ENCODE assay signal across 33 mouse cellular contexts in the genomic region with DNA sequence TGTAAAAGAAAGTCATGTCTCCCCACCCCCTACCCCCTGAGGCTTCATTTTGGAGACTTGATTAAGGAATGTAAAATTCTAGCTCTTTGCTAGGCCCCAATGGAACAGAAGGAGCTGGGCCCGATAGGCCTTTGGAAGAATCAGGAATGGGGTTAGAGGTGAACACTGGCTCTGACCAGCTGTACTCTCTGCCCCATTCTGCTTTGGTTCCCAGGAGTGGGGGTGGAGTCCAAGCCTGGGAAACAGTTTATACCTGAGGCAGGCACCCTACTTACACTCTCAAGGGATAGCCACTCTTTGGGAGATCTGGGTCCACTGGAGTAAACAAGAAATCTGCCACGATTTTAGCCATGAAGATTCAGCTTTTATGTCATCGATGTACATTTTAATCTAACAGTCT. TPM values are rescaled to one million over a fixed set of nuclear protein-coding genes. Genes with fewer than 3 reads are reported as not detected.
A peak's percentile ranks its signal among the peaks of the same experiment; 100 is the strongest.
DNase-seq lines count a peak whose midpoint lies in the region; ATAC-seq and TF ChIP-seq lines count a peak whose summit lies in the region.
"Had no signal": no experiment of that assay in that cellular context is flagged by ENCODE, and none has a peak within 500 bp of the region (broad histone marks: within the 10 kb centered on the region; RNA-seq: fewer than 3 reads in every experiment).

TSS of gene Gm15557 (plus strand) at position 48 of the 400 bp plus-strand sequence.

- H3K9ac ChIP-seq in heart, adult 2 months (ENCODE audit: low read depth, low read length) = no peak within 1 kb of the TSS
- H3K9ac ChIP-seq in limb, embryonic 12.5 days (replicated peaks) = no peak within 1 kb of the TSS
- peak within 1 kb of the TSS; percentile 7; the same call in 1 of the 2 replicates for H3K9ac ChIP-seq in limb, embryonic 15.5 days
- H3K9ac ChIP-seq in intestine, embryonic 16.5 days (ENCODE audit: low read depth, low read length) = no peak within 1 kb of the TSS
- H3K9ac ChIP-seq: embryonic facial prominence, embryonic 13.5 days; forebrain, embryonic 12.5 days; forebrain, embryonic 15.5 days; heart, embryonic 12.5 days; heart, embryonic 15.5 days; hindbrain, embryonic 13.5 days; intestine, embryonic 15.5 days had no signal

- no peak for TF ChIP-seq CTCF in heart, adult 2 months (IDR thresholded peaks at IDR 0.05)

- no peaks in the 10 kb centered on the region for H3K36me3 ChIP-seq in heart, adult 2 months (ENCODE audit: control insufficient read depth, insufficient read depth, low read length)
- peaks cover 52% of the 10 kb centered on the region for H3K36me3 ChIP-seq in limb, embryonic 12.5 days
- H3K36me3 ChIP-seq in limb, embryonic 15.5 days = no peaks in the 10 kb centered on the region
- H3K36me3 ChIP-seq in intestine, embryonic 16.5 days (ENCODE audit: control insufficient read depth, insufficient read depth, low read length) = no peaks in the 10 kb centered on the region
- H3K36me3 ChIP-seq: embryonic facial prominence, embryonic 13.5 days; forebrain, embryonic 12.5 days; forebrain, embryonic 15.5 days; heart, embryonic 12.5 days; heart, embryonic 15.5 days; hindbrain, embryonic 10.5 days; hindbrain, embryonic 13.5 days; intestine, embryonic 15.5 days had no signal

- H3K4me3 ChIP-seq in heart, adult 2 months = no peak within 1 kb of the TSS
- H3K4me3 ChIP-seq in brown adipose tissue, adult 24 weeks (ENCODE audit: insufficient read depth, low read depth, low read length) = no peak within 1 kb of the TSS
- 0 out of 2 replicates have a peak within 1 kb of the TSS, but pooled peaks have one; percentile 46 for H3K4me3 ChIP-seq in limb, embryonic 12.5 days (replicated peaks)
- peak within 1 kb of the TSS; percentile 36; the same call in 1 of the 2 replicates for H3K4me3 ChIP-seq in limb, embryonic 15.5 days
- no peak within 1 kb of the TSS for H3K4me3 ChIP-seq in intestine, embryonic 16.5 days (ENCODE audit: low read length)
- H3K4me3 ChIP-seq: embryonic facial prominence, embryonic 13.5 days; erythroblast, embryonic 14.5 days; forebrain, embryonic 12.5 days; forebrain, embryonic 15.5 days; heart, embryonic 12.5 days; heart, embryonic 15.5 days; hindbrain, embryonic 10.5 days; hindbrain, embryonic 13.5 days; intestine, embryonic 15.5 days had no signal

- DNase-seq in heart, adult 11 months = peak; percentile 46
- DNase-seq in heart, adult 2 months = no peak
- no peak for DNase-seq in kidney, postnatal 4 days
- no peak for DNase-seq in gastrocnemius, adult 18-20 months (ENCODE audit: low spot score)
- DNase-seq: adrenal gland, adult 2 months; adrenal gland, postnatal 36 days; B cell, adult 2 months; cerebellum, adult 11 months; cerebellum, adult 2 months; cerebellum, adult 9-11 months; cerebellum, postnatal 25 days; gastrocnemius, postnatal 10 days; gastrocnemius, postnatal 36 days; heart, postnatal 10 days; heart, postnatal 36 days had no signal

- ATAC-seq in limb, embryonic 12.5 days (ENCODE audit: insufficient number of reproducible peaks, insufficient read depth, low FRiP score, low TSS enrichment, low read depth) = no peak
- no peak for ATAC-seq in limb, embryonic 15.5 days (ENCODE audit: insufficient number of reproducible peaks, low FRiP score, low TSS enrichment, low read depth)
- no peak for ATAC-seq in intestine, embryonic 16.5 days
- ATAC-seq: forebrain, embryonic 15.5 days; hindbrain, embryonic 16.5 days; intestine, embryonic 15.5 days had no signal

- H3K79me2 ChIP-seq in heart, adult 2 months (replicated peaks; ENCODE audit: control insufficient read depth, insufficient read depth, low read length) = no peaks in the 10 kb centered on the region

- H3K27ac ChIP-seq in heart, adult 2 months = no peak within 1 kb of the TSS
- peak within 1 kb of the TSS; percentile 70 for H3K27ac ChIP-seq in brown adipose tissue, adult 24 weeks (replicated peaks; ENCODE audit: low read depth, low read length)
- peak within 1 kb of the TSS; percentile 70; the same call in 1 of the 2 replicates for H3K27ac ChIP-seq in limb, embryonic 12.5 days
- 0 out of 2 replicates have a peak within 1 kb of the TSS, but pooled peaks have one; percentile 11 for H3K27ac ChIP-seq in limb, embryonic 15.5 days
- H3K27ac ChIP-seq in intestine, embryonic 16.5 days (ENCODE audit: low read length) = no peak within 1 kb of the TSS
- H3K27ac ChIP-seq: embryonic facial prominence, embryonic 13.5 days; forebrain, embryonic 12.5 days; forebrain, embryonic 15.5 days; heart, embryonic 15.5 days; hindbrain, embryonic 10.5 days; hindbrain, embryonic 13.5 days; intestine, embryonic 15.5 days had no signal

- WGBS in heart, adult 2 months = 91% methylated on average over 3 of the region's 3 CpGs
- WGBS in limb, embryonic 12.5 days = 85% methylated on average over 3 of the region's 3 CpGs
- 92% methylated on average over 3 of the region's 3 CpGs for WGBS in limb, embryonic 15.5 days
- 85% methylated on average over 3 of the region's 3 CpGs for WGBS in intestine, embryonic 16.5 days

- H3K27me3 ChIP-seq in heart, adult 2 months (ENCODE audit: control insufficient read depth, insufficient read depth, low read length) = no peaks in the 10 kb centered on the region
- H3K27me3 ChIP-seq in limb, embryonic 12.5 days = no peaks in the 10 kb centered on the region
- no peaks in the 10 kb centered on the region for H3K27me3 ChIP-seq in limb, embryonic 15.5 days
- H3K27me3 ChIP-seq in intestine, embryonic 16.5 days (replicated peaks; ENCODE audit: control insufficient read depth, insufficient read depth, low read length) = no peaks in the 10 kb centered on the region
- H3K27me3 ChIP-seq: CH12.LX; forebrain, embryonic 15.5 days; intestine, embryonic 15.5 days had no signal

- peak within 1 kb of the TSS; percentile 64 for H3K4me2 ChIP-seq in limb, embryonic 12.5 days
- no peak within 1 kb of the TSS for H3K4me2 ChIP-seq in limb, embryonic 15.5 days
- H3K4me2 ChIP-seq in intestine, embryonic 16.5 days (ENCODE audit: low read depth, low read length) = no peak within 1 kb of the TSS
- H3K4me2 ChIP-seq: embryonic facial prominence, embryonic 13.5 days; forebrain, embryonic 12.5 days; forebrain, embryonic 15.5 days; heart, embryonic 12.5 days; heart, embryonic 15.5 days; hindbrain, embryonic 13.5 days; intestine, embryonic 15.5 days had no signal

- H3K9me3 ChIP-seq in limb, embryonic 12.5 days = no peaks in the 10 kb centered on the region
- H3K9me3 ChIP-seq in limb, embryonic 15.5 days = no peaks in the 10 kb centered on the region
- no peaks in the 10 kb centered on the region for H3K9me3 ChIP-seq in intestine, embryonic 16.5 days (ENCODE audit: control insufficient read depth, low read length)
- H3K9me3 ChIP-seq: embryonic facial prominence, embryonic 13.5 days; forebrain, embryonic 12.5 days; forebrain, embryonic 15.5 days; heart, embryonic 12.5 days; heart, embryonic 15.5 days; hindbrain, embryonic 10.5 days; hindbrain, embryonic 13.5 days; intestine, embryonic 15.5 days had no signal

- TF ChIP-seq POLR2A in heart, adult 2 months (IDR thresholded peaks at IDR 0.05; ENCODE audit: insufficient read depth, low read depth, low read length) = no peak

- no peak for TF ChIP-seq EP300 in heart, adult 2 months (IDR thresholded peaks at IDR 0.05; ENCODE audit: insufficient read depth, low read depth, low read length)

- intact Hi-C loops in heart, adult 2 months (cut with DNase I) = loop anchor here (10.0 kb wide), 1 partner anchor 246 kb away; the partner anchor contains the start of gene Trpc4ap

- H3K4me1 ChIP-seq in heart, adult 2 months (ENCODE audit: control insufficient read depth, insufficient read depth, low read length) = no peaks in the 10 kb centered on the region
- peaks cover 18% of the 10 kb centered on the region for H3K4me1 ChIP-seq in brown adipose tissue, adult 24 weeks (ENCODE audit: control insufficient read depth, insufficient read depth, insufficient read length, low read length)
- peaks cover 54% of the 10 kb centered on the region for H3K4me1 ChIP-seq in limb, embryonic 12.5 days (replicated peaks)
- H3K4me1 ChIP-seq in limb, embryonic 15.5 days = peaks cover 41% of the 10 kb centered on the region
- H3K4me1 ChIP-seq in intestine, embryonic 16.5 days (ENCODE audit: control insufficient read depth, insufficient read depth, low read length) = peaks cover 9% of the 10 kb centered on the region

RNA-seq across cellular contexts. Expression of gene Gm15557, which starts in this region (rescaled TPM):
- not detected for total RNA-seq in heart, adult 2 months (2021)
- not detected in 2 replicates for polyA plus RNA-seq in heart, adult 2 months (2012; rRNA removed)
- polyA plus RNA-seq in brown adipose tissue, adult 24 weeks (2012; ENCODE audit: insufficient read depth, insufficient read length, missing spikeins) = not detected in 2 replicates
- 0.40 and 0.72 TPM in 2 replicates for polyA plus RNA-seq in limb, embryonic 12.5 days (2016; fragmentation: Nextera tagmentation; extraction: Ambion mirVana)
- 0.13 and 0.21 TPM in 2 replicates for polyA plus RNA-seq in limb, embryonic 15.5 days (2015; fragmentation: Nextera tagmentation; extraction: Ambion mirVana)
- not detected for total RNA-seq in gastrocnemius, adult 18-20 months (2021)
- polyA plus RNA-seq in intestine, embryonic 16.5 days (2015; fragmentation: Nextera tagmentation; extraction: Ambion mirVana) = 0.18 TPM in 1 of 2 replicates, not detected in the other
- total RNA-seq: adrenal gland, adult 2 months; adrenal gland, postnatal 36 days; CH12.LX; common myeloid progenitor, adult 5-6 weeks; ES-E14; gastrocnemius, postnatal 10 days; gastrocnemius, postnatal 36 days; granulocyte monocyte progenitor cell, adult 5-6 weeks; heart, postnatal 10 days; heart, postnatal 36 days had no signal
- polyA plus RNA-seq: adrenal gland, adult 2 months; cerebellum, adult 2 months; embryonic facial prominence, embryonic 13.5 days; erythroblast, embryonic 14.5 days; forebrain, embryonic 12.5 days; forebrain, embryonic 15.5 days; heart, embryonic 12.5 days; heart, embryonic 15.5 days; hindbrain, embryonic 10.5 days; hindbrain, embryonic 16.5 days; intestine, embryonic 15.5 days had no signal

Comparison
In these comparisons a context has a peak if more than half of its experiments do, and no peak if none do; other contexts are left out.
1. H3K27ac ChIP-seq: peak in brown adipose tissue, adult 24 weeks (single experiment), limb, embryonic 12.5 days (single experiment) and limb, embryonic 15.5 days (single experiment); none in heart, adult 2 months (single experiment) and intestine, embryonic 16.5 days (single experiment).
2. H3K4me3 ChIP-seq: peak in limb, embryonic 12.5 days (single experiment) and limb, embryonic 15.5 days (single experiment); none in heart, adult 2 months (single experiment), brown adipose tissue, adult 24 weeks (single experiment) and intestine, embryonic 16.5 days (single experiment).